Mouse (Mus musculus) cerebellum, adult 18-20 months (tissue): ENCODE data around the gene Glb1l3.
A peak's percentile ranks its signal among the peaks of the same experiment; 100 is the strongest.
"Not testable (repeated sequence)": the region's sequence is repeated elsewhere in the genome, so short reads cannot be mapped to it uniquely, and the experiment has no call there.

ENCODE experiments used
- DNase-seq, 2 experiments: peaks; one replicate each; pipeline ENCODE4 v3.0.0; 2021

The Glb1l3 gene

DNA sequence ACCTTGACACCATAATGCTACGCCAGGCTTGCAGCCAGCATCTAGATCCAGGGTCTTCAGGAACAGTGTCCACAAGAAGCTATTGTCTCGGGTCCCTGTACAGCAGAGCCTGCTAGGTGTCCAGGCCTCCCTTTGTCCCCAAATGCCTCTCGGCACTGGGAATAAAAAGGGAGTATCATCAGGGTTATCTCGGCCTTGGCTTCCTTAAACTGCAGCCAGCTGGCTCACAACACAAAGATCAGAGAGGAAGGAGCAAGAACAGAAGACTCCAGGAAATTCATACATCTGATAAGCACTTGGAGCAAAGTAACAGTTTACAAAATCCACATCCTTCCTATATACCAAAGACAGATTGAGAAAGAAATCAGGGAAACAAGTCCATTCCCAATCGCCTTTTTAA, at the start of gene Glb1l3:
Glb1l3 (minus strand) TSS at position 140 of the 400 bp plus-strand sequence.
- no peak for DNase-seq

- not testable (repeated sequence) for DNase-seq
Measured at GRCm38 (mm10) chr9:26869856-26870255, 9.2 kb upstream of the Glb1l3 start.

DNA sequence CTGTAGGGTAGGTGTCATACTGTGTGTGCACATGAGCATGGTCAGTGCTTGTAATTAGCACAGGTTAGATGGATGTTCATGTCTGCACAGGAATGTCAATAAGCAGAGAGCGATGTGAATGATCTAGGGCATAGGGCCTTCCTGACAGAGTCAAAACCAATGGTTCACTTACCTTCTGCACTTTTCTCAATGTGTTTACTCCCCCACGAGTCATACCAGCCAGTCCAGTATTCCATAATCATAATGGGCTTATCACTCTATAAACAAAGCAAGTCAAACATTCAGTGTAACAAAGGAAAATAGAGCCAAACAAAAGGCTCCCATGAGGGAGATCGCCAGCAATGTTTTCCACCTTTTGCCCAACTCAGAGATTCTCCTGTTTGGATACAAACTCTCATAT, 29.6 kb downstream of the Glb1l3 start:
- DNase-seq, result no peak

GRCm38 (mm10) chr9:26819942-26820341, 40.7 kb downstream of the Glb1l3 start:
- DNase-seq, result no peak

- no peak for DNase-seq
Measured at GRCm38 (mm10) chr9:26808735-26809134, 52.0 kb downstream of the Glb1l3 start.

GRCm38 (mm10) chr9:26805935-26806666, 54.6 kb downstream of the Glb1l3 start, which contains the start of gene Glb1l2:
Gene Glb1l2 (minus strand): TSS chr9:26806468.
- DNase-seq, result peak; percentile 60 to 65

GRCm38 (mm10) chr9:26804321-26804720, 56.4 kb downstream of the Glb1l3 start:
- DNase-seq, result no peak

GRCm38 (mm10) chr9:26800357-26800756, 60.3 kb downstream of the Glb1l3 start:
- DNase-seq, result no peak

GRCm38 (mm10) chr9:26798731-26799130, 62.0 kb downstream of the Glb1l3 start:
- no peak for DNase-seq

DNA sequence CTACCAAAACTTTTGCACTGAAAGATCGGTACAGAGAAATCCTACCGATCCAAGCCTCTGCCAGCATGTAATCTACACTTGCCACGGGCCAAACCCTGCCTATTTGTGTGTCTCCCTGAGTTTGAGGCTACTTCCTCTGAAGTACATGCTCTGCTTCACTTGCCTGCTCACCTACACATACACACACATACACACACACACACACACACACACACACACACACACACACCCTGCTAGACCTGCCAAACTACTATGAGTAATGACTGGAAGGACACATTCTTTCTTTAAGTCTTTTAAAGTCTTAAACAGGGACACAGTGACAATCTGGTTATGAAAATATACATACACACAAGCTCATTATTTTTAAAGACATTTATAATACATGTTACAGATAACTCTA, 62.5 kb downstream of the Glb1l3 start:
- no peak for DNase-seq

GRCm38 (mm10) chr9:26792829-26793228, 67.9 kb downstream of the Glb1l3 start:
- DNase-seq, result peak; percentile 16 to 22

- no peak for DNase-seq
Measured at GRCm38 (mm10) chr9:26783414-26783975, 77.2 kb downstream of the Glb1l3 start.

GRCm38 (mm10) chr9:26778421-26778820, 82.3 kb downstream of the Glb1l3 start:
- DNase-seq, result no peak

- peak; percentile 52 to 60 for DNase-seq
Measured at GRCm38 (mm10) chr9:26776122-26776902, 84.4 kb downstream of the Glb1l3 start.

DNA sequence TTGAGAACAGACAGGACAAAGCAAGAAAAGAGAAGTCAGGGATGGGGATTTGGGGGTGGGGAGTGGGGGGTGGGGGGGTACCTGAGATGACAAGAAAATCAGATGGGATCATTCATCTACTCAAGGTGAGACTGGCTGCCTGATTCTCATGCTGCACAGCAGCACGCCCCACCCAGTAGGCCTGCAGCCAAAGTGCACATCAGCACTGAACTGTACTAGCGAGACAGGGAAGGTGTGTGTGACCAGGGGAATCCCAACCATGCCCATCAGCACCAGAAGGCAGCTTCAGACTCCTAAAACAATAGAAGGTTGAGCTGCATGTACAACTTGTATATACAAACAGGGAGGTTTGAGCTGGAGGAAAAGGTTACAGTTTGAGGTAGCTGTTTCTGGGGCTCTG, 85.0 kb downstream of the Glb1l3 start:
- no peak for DNase-seq

GRCm38 (mm10) chr9:26768181-26768580, 92.5 kb downstream of the Glb1l3 start:
- DNase-seq, result no peak
